In the genomic region with DNA sequence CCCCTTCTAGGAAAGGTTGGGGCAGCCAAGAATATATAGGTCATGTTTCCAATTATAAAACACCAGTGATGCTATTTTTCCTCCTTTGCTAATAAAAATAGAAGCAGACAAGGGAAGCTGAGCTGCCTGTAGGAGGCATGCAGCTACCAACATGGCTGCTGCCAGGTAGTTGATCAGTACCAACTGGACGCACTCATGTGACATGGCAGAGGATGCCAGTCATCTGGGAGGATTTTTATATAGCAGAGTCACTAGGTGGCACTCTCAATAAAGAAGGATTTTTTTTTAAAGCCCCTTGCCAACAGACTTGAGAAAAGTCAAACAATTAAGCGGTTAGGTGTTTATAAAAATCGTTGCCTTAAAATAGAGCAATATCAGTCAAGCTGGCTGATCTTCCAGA, we compare ENCODE assay signal across 12 mouse cellular contexts.
A peak's percentile ranks its signal among the peaks of the same experiment; 100 is the strongest.
DNase-seq lines count a peak whose midpoint lies in the region; TF ChIP-seq lines count a peak whose summit lies in the region.
"Had no signal": no experiment of that assay in that cellular context is flagged by ENCODE, and none has a peak within 500 bp of the region (broad histone marks: within the 10 kb centered on the region; RNA-seq: fewer than 3 reads in every experiment).

No protein-coding gene starts in this region.

- H3K4me3 ChIP-seq in kidney, adult 2 months (ENCODE audit: insufficient read depth, low read depth, low read length), result no peak overlapping the region
- H3K4me3 ChIP-seq: intestine, embryonic 15.5 days; liver, embryonic 15.5 days had no signal

- TF ChIP-seq POLR2A in kidney, adult 2 months (IDR thresholded peaks at IDR 0.05; ENCODE audit: low read depth, low read length), result no peak
- TF ChIP-seq POLR2A in brain, embryonic 14.5 days (IDR thresholded peaks at IDR 0.05; ENCODE audit: borderline replicate concordance, extremely low read depth, insufficient read depth, insufficient read length, poor library complexity, severe bottlenecking), result no peak

- no peak for TF ChIP-seq CTCF in kidney, adult 2 months (conservative IDR thresholded peaks at IDR 0.05; ENCODE audit: insufficient read depth, insufficient read length, low read depth, low read length)
- TF ChIP-seq CTCF in brain, embryonic 14.5 days (IDR thresholded peaks at IDR 0.05; ENCODE audit: borderline replicate concordance, extremely low read depth, insufficient read depth, insufficient read length), result no peak

- DNase-seq in gastrocnemius, adult 18-20 months (ENCODE audit: low spot score), result peak; percentile 31
- no peak for DNase-seq in gastrocnemius, postnatal 4 days (ENCODE audit: low spot score in 2 of 2)
- DNase-seq in kidney, adult 2 months, result peak; percentile 6
- DNase-seq in kidney, adult 11 months, result no peak
- peak; percentile 30 for DNase-seq in brain, embryonic 14.5 days (ENCODE audit: low read depth)
- DNase-seq in gastrocnemius, postnatal 25 days, result peak; percentile 18
- DNase-seq in Muller cell, postnatal 12 days (ENCODE audit: inconsistent ontology term), result no peak
- DNase-seq: adrenal gland, postnatal 14 days; layer of hippocampus, adult 9-11 months; lung, postnatal 4 days had no signal

- no peaks in the 10 kb centered on the region for H3K27me3 ChIP-seq in kidney, adult 2 months (replicated peaks; ENCODE audit: control insufficient read depth, insufficient read depth, low read length)
- H3K27me3 ChIP-seq: intestine, embryonic 15.5 days; liver, embryonic 15.5 days had no signal

- H3K4me1 ChIP-seq in kidney, adult 2 months (ENCODE audit: control insufficient read depth, insufficient read depth, low read length), result no peaks in the 10 kb centered on the region
- H3K4me1 ChIP-seq: intestine, embryonic 15.5 days; liver, embryonic 15.5 days had no signal

- no peak overlapping the region for H3K27ac ChIP-seq in kidney, adult 2 months (ENCODE audit: insufficient read depth, low read depth, low read length)
- H3K27ac ChIP-seq: intestine, embryonic 15.5 days; liver, embryonic 15.5 days had no signal

- 87% methylated on average over 3 of the region's 3 CpGs for WGBS in kidney, adult 2 months

- no peaks in the 10 kb centered on the region for H3K36me3 ChIP-seq in kidney, adult 2 months (ENCODE audit: control insufficient read depth, insufficient read depth, low read length)
- H3K36me3 ChIP-seq: intestine, embryonic 15.5 days; liver, embryonic 15.5 days had no signal

Comparison
In these comparisons a context has a peak if more than half of its experiments do, and no peak if none do; other contexts are left out.
1. DNase-seq: peak in gastrocnemius, adult 18-20 months (single experiment), kidney, adult 2 months (single experiment), brain, embryonic 14.5 days (single experiment) and gastrocnemius, postnatal 25 days (single experiment); none in gastrocnemius, postnatal 4 days (0 of 2), kidney, adult 11 months (single experiment) and Muller cell, postnatal 12 days (single experiment).